Mouse (Mus musculus): ENCODE data around the gene Lrpap1. TPM values are rescaled to one million over a fixed set of nuclear protein-coding genes. Genes with fewer than 3 reads are reported as not detected.
A peak's percentile ranks its signal among the peaks of the same experiment; 100 is the strongest.

The Lrpap1 gene
- polyA plus RNA-seq (2015; fragmentation: Nextera tagmentation; extraction: Ambion mirVana), result 109 and 145 TPM in 2 replicates

GRCm38 (mm10) chr5:35104960-35105921, at the start of gene Lrpap1:
TSS of gene Lrpap1 (minus strand) at chr5:35105766.
- Histone ChIP-seq H3K4me1 (peaks cover 25% of the 10 kb centered on the region), H3K36me3 (peaks cover 24% of the 10 kb centered on the region), H3K27me3 (no peaks in the 10 kb centered on the region), H3K9ac (peak within 1 kb of the TSS; percentile 84), H3K27ac (peak within 1 kb of the TSS; percentile 62), H3K4me2 (peak within 1 kb of the TSS; percentile 80), H3K4me3 (peak within 1 kb of the TSS; percentile 84), H3K9me3 (no peaks in the 10 kb centered on the region)
- ATAC-seq (ENCODE audit: insufficient number of reproducible peaks, insufficient read depth, low FRiP score, low TSS enrichment, low read depth), result peak; percentile 87
- under 1% methylated on average over 39 of the region's 39 CpGs for WGBS

GRCm38 (mm10) chr5:35149939-35150338, 44.4 kb upstream of the Lrpap1 start:
- H3K36me3 ChIP-seq, result no peaks in the 10 kb centered on the region
- no peak overlapping the region for H3K27ac ChIP-seq
- H3K9ac ChIP-seq, result no peak overlapping the region
- no peak for ATAC-seq (ENCODE audit: insufficient number of reproducible peaks, insufficient read depth, low FRiP score, low TSS enrichment, low read depth)
- H3K27me3 ChIP-seq, result no peaks in the 10 kb centered on the region
- WGBS, result 77% methylated on average over 5 of the region's 5 CpGs
- H3K4me3 ChIP-seq, result no peak overlapping the region
- peaks cover 4% of the 10 kb centered on the region; the same call in 1 of the 2 replicates for H3K9me3 ChIP-seq
- H3K4me1 ChIP-seq, result peaks cover 5% of the 10 kb centered on the region
- no peak overlapping the region for H3K4me2 ChIP-seq

GRCm38 (mm10) chr5:35149526-35149925, 44.0 kb upstream of the Lrpap1 start:
- Histone ChIP-seq H3K9me3 (peaks cover 4% of the 10 kb centered on the region; the same call in 1 of the 2 replicates), H3K4me3 (no peak overlapping the region), H3K9ac (no peak overlapping the region), H3K4me2 (no peak overlapping the region), H3K27ac (no peak overlapping the region), H3K4me1 (peaks cover 5% of the 10 kb centered on the region), H3K27me3 (no peaks in the 10 kb centered on the region), H3K36me3 (no peaks in the 10 kb centered on the region)
- WGBS, result 82% methylated on average over 4 of the region's 4 CpGs
- ATAC-seq (ENCODE audit: insufficient number of reproducible peaks, insufficient read depth, low FRiP score, low TSS enrichment, low read depth), result no peak

- H3K27ac ChIP-seq, result no peak overlapping the region
- peaks cover 4% of the 10 kb centered on the region; the same call in 1 of the 2 replicates for H3K9me3 ChIP-seq
- H3K9ac ChIP-seq, result no peak overlapping the region
- H3K27me3 ChIP-seq, result no peaks in the 10 kb centered on the region
- no peaks in the 10 kb centered on the region for H3K36me3 ChIP-seq
- no peak for ATAC-seq (ENCODE audit: insufficient number of reproducible peaks, insufficient read depth, low FRiP score, low TSS enrichment, low read depth)
- H3K4me1 ChIP-seq, result peaks cover 13% of the 10 kb centered on the region
- H3K4me2 ChIP-seq, result no peak overlapping the region
- 72% methylated on average over 8 of the region's 8 CpGs for WGBS
- H3K4me3 ChIP-seq, result no peak overlapping the region
Measured at GRCm38 (mm10) chr5:35147963-35148767, 42.6 kb upstream of the Lrpap1 start.

GRCm38 (mm10) chr5:35147155-35147962, 41.8 kb upstream of the Lrpap1 start:
- 33% methylated on average over 2 of the region's 2 CpGs for WGBS
- no peak overlapping the region for H3K4me2 ChIP-seq
- H3K27me3 ChIP-seq, result no peaks in the 10 kb centered on the region; the same call in 1 of the 2 replicates
- no peak for ATAC-seq (ENCODE audit: insufficient number of reproducible peaks, insufficient read depth, low FRiP score, low TSS enrichment, low read depth)
- H3K4me1 ChIP-seq, result peaks cover 19% of the 10 kb centered on the region
- no peak overlapping the region for H3K4me3 ChIP-seq
- no peak overlapping the region for H3K27ac ChIP-seq
- H3K9ac ChIP-seq, result no peak overlapping the region
- H3K9me3 ChIP-seq, result peaks cover 4% of the 10 kb centered on the region; the same call in 1 of the 2 replicates
- H3K36me3 ChIP-seq, result no peaks in the 10 kb centered on the region

- peaks cover 20% of the 10 kb centered on the region for H3K4me1 ChIP-seq
- no peak overlapping the region for H3K4me3 ChIP-seq
- no peak for ATAC-seq (ENCODE audit: insufficient number of reproducible peaks, insufficient read depth, low FRiP score, low TSS enrichment, low read depth)
- WGBS, result 76% methylated on average over 2 of the region's 2 CpGs
- H3K4me2 ChIP-seq, result no peak overlapping the region
- H3K36me3 ChIP-seq, result no peaks in the 10 kb centered on the region
- H3K27me3 ChIP-seq, result no peaks in the 10 kb centered on the region; the same call in 1 of the 2 replicates
- no peak overlapping the region for H3K27ac ChIP-seq
- no peak overlapping the region for H3K9ac ChIP-seq
- peaks cover 4% of the 10 kb centered on the region; the same call in 1 of the 2 replicates for H3K9me3 ChIP-seq
Measured at GRCm38 (mm10) chr5:35146747-35147146, 41.2 kb upstream of the Lrpap1 start.

GRCm38 (mm10) chr5:35144716-35145115, 39.1 kb upstream of the Lrpap1 start:
- H3K4me2 ChIP-seq, result no peak overlapping the region
- no peak for ATAC-seq (ENCODE audit: insufficient number of reproducible peaks, insufficient read depth, low FRiP score, low TSS enrichment, low read depth)

GRCm38 (mm10) chr5:35143460-35144245, 38.1 kb upstream of the Lrpap1 start:
- 59% methylated on average over 10 of the region's 10 CpGs for WGBS
- no peak overlapping the region for H3K27ac ChIP-seq
- no peak overlapping the region for H3K9ac ChIP-seq
- H3K27me3 ChIP-seq, result no peaks in the 10 kb centered on the region; the same call in 1 of the 2 replicates
- no peak overlapping the region for H3K4me2 ChIP-seq
- peaks cover 32% of the 10 kb centered on the region for H3K4me1 ChIP-seq
- no peak overlapping the region for H3K4me3 ChIP-seq
- no peak for ATAC-seq (ENCODE audit: insufficient number of reproducible peaks, insufficient read depth, low FRiP score, low TSS enrichment, low read depth)
- no peaks in the 10 kb centered on the region for H3K36me3 ChIP-seq
- no peaks in the 10 kb centered on the region for H3K9me3 ChIP-seq

More at GRCm38 (mm10) chr5:35144716-35145115, 39.1 kb upstream of the Lrpap1 start:
- no peaks in the 10 kb centered on the region for H3K36me3 ChIP-seq
- no peak overlapping the region for H3K4me3 ChIP-seq
- H3K27me3 ChIP-seq, result no peaks in the 10 kb centered on the region; the same call in 1 of the 2 replicates
- no peak overlapping the region for H3K27ac ChIP-seq
- 83% methylated on average over 2 of the region's 2 CpGs for WGBS
- no peak overlapping the region for H3K9ac ChIP-seq
- no peaks in the 10 kb centered on the region for H3K9me3 ChIP-seq
- H3K4me1 ChIP-seq, result peaks cover 31% of the 10 kb centered on the region

- ATAC-seq (ENCODE audit: insufficient number of reproducible peaks, insufficient read depth, low FRiP score, low TSS enrichment, low read depth), result no peak
- H3K27me3 ChIP-seq, result no peaks in the 10 kb centered on the region; the same call in 1 of the 2 replicates
- peaks cover 39% of the 10 kb centered on the region for H3K4me1 ChIP-seq
- 8% methylated on average over 1 of the region's 1 CpGs for WGBS
- no peaks in the 10 kb centered on the region for H3K9me3 ChIP-seq
- no peak overlapping the region for H3K4me2 ChIP-seq
- no peak overlapping the region for H3K27ac ChIP-seq
- no peaks in the 10 kb centered on the region for H3K36me3 ChIP-seq
- no peak overlapping the region for H3K9ac ChIP-seq
- H3K4me3 ChIP-seq, result no peak overlapping the region
Measured at GRCm38 (mm10) chr5:35142910-35143309, 37.3 kb upstream of the Lrpap1 start.

GRCm38 (mm10) chr5:35141316-35141715, 35.8 kb upstream of the Lrpap1 start:
- 31% methylated on average over 3 of the region's 3 CpGs for WGBS
- no peak for ATAC-seq (ENCODE audit: insufficient number of reproducible peaks, insufficient read depth, low FRiP score, low TSS enrichment, low read depth)
- H3K4me2 ChIP-seq, result no peak overlapping the region
- H3K9ac ChIP-seq, result no peak overlapping the region
- no peak overlapping the region; the same call in 1 of the 2 replicates for H3K27ac ChIP-seq
- no peak overlapping the region for H3K4me3 ChIP-seq
- H3K27me3 ChIP-seq, result no peaks in the 10 kb centered on the region; the same call in 1 of the 2 replicates
- H3K36me3 ChIP-seq, result no peaks in the 10 kb centered on the region
- no peaks in the 10 kb centered on the region for H3K9me3 ChIP-seq
- H3K4me1 ChIP-seq, result peaks cover 41% of the 10 kb centered on the region

Data from embryonic facial prominence, embryonic 13.5 days (tissue).